ENCODE assay signal across 8 mouse cellular contexts in the genomic region with DNA sequence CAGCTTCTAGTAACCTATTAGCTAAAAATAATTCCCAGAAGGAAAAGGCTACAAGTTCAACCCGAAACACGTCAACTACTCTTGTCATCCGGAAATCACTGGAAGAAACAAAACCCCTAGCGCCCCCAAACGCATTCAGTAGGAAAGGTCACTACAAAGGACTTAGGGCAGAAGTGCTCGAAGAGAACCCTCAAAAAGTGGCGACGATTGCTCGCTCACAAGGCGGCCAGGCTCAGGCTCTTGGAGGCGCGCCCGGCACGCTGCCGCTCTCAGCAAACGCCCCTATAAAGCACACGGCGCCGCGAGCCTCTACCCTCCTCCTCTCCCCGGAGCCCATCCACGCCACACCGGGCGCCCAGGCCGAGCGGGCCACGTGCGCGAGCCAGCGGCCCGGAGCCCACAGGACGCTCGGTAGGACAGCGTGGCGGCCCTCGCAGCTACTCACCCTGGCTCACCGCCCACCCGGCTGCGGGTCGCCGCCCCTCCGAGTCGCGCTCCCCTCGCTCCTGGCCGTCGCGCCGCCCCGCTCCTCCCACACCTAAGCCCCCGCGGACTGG. TPM values are rescaled to one million over a fixed set of nuclear protein-coding genes. Genes with fewer than 3 reads are reported as not detected.
A peak's percentile ranks its signal among the peaks of the same experiment; 100 is the strongest.
DNase-seq lines count a peak whose midpoint lies in the region; ATAC-seq and TF ChIP-seq lines count a peak whose summit lies in the region.

No protein-coding gene starts in this region.

- H3K36me3 ChIP-seq in forebrain, embryonic 12.5 days (replicated peaks): peaks cover 14% of the 10 kb centered on the region; the same call in 1 of the 2 replicates
- no peaks in the 10 kb centered on the region for H3K36me3 ChIP-seq in hindbrain, embryonic 13.5 days

- H3K27ac ChIP-seq in bone marrow macrophage, adult 2 months (ENCODE audit: insufficient read depth, low read depth, low read length): peak overlapping the region; percentile 56
- H3K27ac ChIP-seq in forebrain, embryonic 12.5 days: peak overlapping the region; percentile 95
- H3K27ac ChIP-seq in hindbrain, embryonic 13.5 days: peak overlapping the region; percentile 92

- DNase-seq in retina, postnatal 1 day: peak; percentile 62
- DNase-seq in retina, embryonic 14.5 days (ENCODE audit: low spot score): no peak
- DNase-seq in left cerebral cortex, postnatal 14 days (ENCODE audit: low spot score in 2 of 2): peak; percentile 34 to 58
- peak; percentile 28 for DNase-seq in telencephalon, adult 2 months (ENCODE audit: low read depth, low spot score)

- no peaks in the 10 kb centered on the region for H3K9me3 ChIP-seq in forebrain, embryonic 12.5 days
- no peaks in the 10 kb centered on the region for H3K9me3 ChIP-seq in hindbrain, embryonic 13.5 days

- H3K4me1 ChIP-seq in bone marrow macrophage, adult 2 months (ENCODE audit: control insufficient read depth, insufficient read depth, low read length): peaks cover 22% of the 10 kb centered on the region
- peaks cover 40% of the 10 kb centered on the region for H3K4me1 ChIP-seq in forebrain, embryonic 12.5 days
- peaks cover 51% of the 10 kb centered on the region for H3K4me1 ChIP-seq in hindbrain, embryonic 13.5 days (replicated peaks)

- ATAC-seq in forebrain, embryonic 12.5 days (ENCODE audit: low FRiP score): peak; percentile 73
- peak; percentile 78 for ATAC-seq in hindbrain, embryonic 13.5 days (ENCODE audit: low FRiP score)
- ATAC-seq in megakaryocyte, adult 5-6 weeks (ENCODE audit: poor library complexity, severe bottlenecking): 0 out of 2 replicates have a peak, but pooled peaks have one; percentile 2

- no peak for TF ChIP-seq CTCF in bone marrow macrophage, adult 2 months (IDR thresholded peaks at IDR 0.05; ENCODE audit: low read depth, low read length)

- H3K4me2 ChIP-seq in forebrain, embryonic 12.5 days: peak overlapping the region; percentile 73
- peak overlapping the region; percentile 79 for H3K4me2 ChIP-seq in hindbrain, embryonic 13.5 days

- no peaks in the 10 kb centered on the region for H3K27me3 ChIP-seq in forebrain, embryonic 12.5 days
- no peaks in the 10 kb centered on the region for H3K27me3 ChIP-seq in hindbrain, embryonic 13.5 days

- 0% methylated on average over 39 of the region's 52 CpGs for WGBS in forebrain, embryonic 12.5 days
- WGBS in hindbrain, embryonic 13.5 days: under 1% methylated on average over 30 of the region's 52 CpGs

- no peak for TF ChIP-seq POLR2A in bone marrow macrophage, adult 2 months (IDR thresholded peaks at IDR 0.05; ENCODE audit: borderline replicate concordance, low read depth, low read length)

- H3K9ac ChIP-seq in forebrain, embryonic 12.5 days: peak overlapping the region; percentile 90
- H3K9ac ChIP-seq in hindbrain, embryonic 13.5 days: peak overlapping the region; percentile 92

- H3K4me3 ChIP-seq in bone marrow macrophage, adult 2 months (ENCODE audit: insufficient read depth, low read length): peak overlapping the region; percentile 73
- H3K4me3 ChIP-seq in forebrain, embryonic 12.5 days (replicated peaks): peak overlapping the region; percentile 100
- H3K4me3 ChIP-seq in hindbrain, embryonic 13.5 days: peak overlapping the region; percentile 99

- intact Hi-C loops in left cerebral cortex, postnatal 14 days (cut with DNase I): loop anchor here (5.0 kb wide), 1 partner anchor 46 kb away; the partner anchor contains the start of gene Dhrs7b

RNA-seq across cellular contexts. Expression of gene Tmem11, which starts 0.9 kb away (rescaled TPM):
- 19.4 and 20.8 TPM in 2 replicates for polyA plus RNA-seq in bone marrow macrophage, adult 2 months (2012; ENCODE audit: insufficient read depth, insufficient read length, missing spikeins)
- polyA plus RNA-seq in forebrain, embryonic 12.5 days (2016; fragmentation: Nextera tagmentation; extraction: Ambion mirVana): 49.6 and 52.1 TPM in 2 replicates
- polyA plus RNA-seq in hindbrain, embryonic 13.5 days (2015; fragmentation: Nextera tagmentation; extraction: Ambion mirVana): 54.9 and 55.3 TPM in 2 replicates
- 10 to 100 TPM; 24.7 to 27.0 TPM for total RNA-seq in left cerebral cortex, postnatal 14 days (2021)
- total RNA-seq in megakaryocyte, adult 5-6 weeks (2015): 13.3 and 18.7 TPM in 2 replicates
- 32.7 and 37.7 TPM in 2 replicates for total RNA-seq in megakaryocyte, adult 5-6 weeks (2017)

RNA-seq across cellular contexts. Expression of gene Natd1, which starts 36.4 kb away (rescaled TPM):
- polyA plus RNA-seq in bone marrow macrophage, adult 2 months (2012; ENCODE audit: insufficient read depth, insufficient read length, missing spikeins): 15.5 and 19.2 TPM in 2 replicates
- 24.1 and 29.9 TPM in 2 replicates for polyA plus RNA-seq in forebrain, embryonic 12.5 days (2016; fragmentation: Nextera tagmentation; extraction: Ambion mirVana)
- 36.1 and 36.8 TPM in 2 replicates for polyA plus RNA-seq in hindbrain, embryonic 13.5 days (2015; fragmentation: Nextera tagmentation; extraction: Ambion mirVana)
- 10 to 100 TPM; 10.6 to 11.8 TPM for total RNA-seq in left cerebral cortex, postnatal 14 days (2021)
- total RNA-seq in megakaryocyte, adult 5-6 weeks (2015): 5.6 and 5.8 TPM in 2 replicates
- 2.7 and 3.3 TPM in 2 replicates for total RNA-seq in megakaryocyte, adult 5-6 weeks (2017)

RNA-seq across cellular contexts. Expression of gene Dhrs7b, which starts 47.7 kb away (rescaled TPM):
- polyA plus RNA-seq in bone marrow macrophage, adult 2 months (2012; ENCODE audit: insufficient read depth, insufficient read length, missing spikeins): 20.4 and 20.6 TPM in 2 replicates
- polyA plus RNA-seq in forebrain, embryonic 12.5 days (2016; fragmentation: Nextera tagmentation; extraction: Ambion mirVana): 23.5 and 27.2 TPM in 2 replicates
- polyA plus RNA-seq in hindbrain, embryonic 13.5 days (2015; fragmentation: Nextera tagmentation; extraction: Ambion mirVana): 30.7 and 33.3 TPM in 2 replicates
- total RNA-seq in left cerebral cortex, postnatal 14 days (2021): 10 to 100 TPM; 30.6 to 31.5 TPM
- 11.1 and 16.8 TPM in 2 replicates for total RNA-seq in megakaryocyte, adult 5-6 weeks (2015)
- 12.9 and 15.6 TPM in 2 replicates for total RNA-seq in megakaryocyte, adult 5-6 weeks (2017)

RNA-seq across cellular contexts. Expression of gene Map2k3, which starts 53.7 kb away (rescaled TPM):
- 47.3 and 52.8 TPM in 2 replicates for polyA plus RNA-seq in bone marrow macrophage, adult 2 months (2012; ENCODE audit: insufficient read depth, insufficient read length, missing spikeins)
- 40.5 and 43.7 TPM in 2 replicates for polyA plus RNA-seq in forebrain, embryonic 12.5 days (2016; fragmentation: Nextera tagmentation; extraction: Ambion mirVana)
- 30.0 and 30.4 TPM in 2 replicates for polyA plus RNA-seq in hindbrain, embryonic 13.5 days (2015; fragmentation: Nextera tagmentation; extraction: Ambion mirVana)
- total RNA-seq in left cerebral cortex, postnatal 14 days (2021): 10 to 100 TPM; 12.1 to 14.7 TPM
- 34.2 and 37.2 TPM in 2 replicates for total RNA-seq in megakaryocyte, adult 5-6 weeks (2015)
- total RNA-seq in megakaryocyte, adult 5-6 weeks (2017): 10.5 and 16.3 TPM in 2 replicates

Comparison
In these comparisons a context has a peak if more than half of its experiments do, and no peak if none do; other contexts are left out.
1. ATAC-seq: peak in every context shown above with its lines; median percentile 78 in hindbrain, embryonic 13.5 days; 73 in forebrain, embryonic 12.5 days; 2 in megakaryocyte, adult 5-6 weeks.